Mouse (Mus musculus): Measurements from ENCODE around the gene S100a3.

GRCm38 (mm10) chr3:90623435-90624071 lies 63.2 kb downstream of the S100a3 start:
- TF ChIP-seq CTCF (conservative IDR thresholded peaks at IDR 0.05; ENCODE audit: low read length) (no peak), NANOG (IDR thresholded peaks at IDR 0.05; ENCODE audit: borderline replicate concordance, low read length) (no peak)
